Mouse (Mus musculus) sigmoid colon, adult 10 weeks (tissue): ENCODE measurements around the gene Uhmk1. TPM values are rescaled to one million over a fixed set of nuclear protein-coding genes. Genes with fewer than 3 reads are reported as not detected.

Experiments used
- polyA plus RNA-seq: library from polyadenylated mRNA; stranded (reverse); fragments of 350-450 nt; fragmentation: Illumina TruSeq; extraction: RNeasy Lipid Tissue Mini Kit (QIAGEN cat#74804); gene quantifications from one replicate; pipeline ENCODE4 v1.2.3, GENCODE M21; 2014; ENCODE audit warnings: low read depth, low replicate concordance

Gene Uhmk1
- 98.4 TPM for polyA plus RNA-seq

DNA sequence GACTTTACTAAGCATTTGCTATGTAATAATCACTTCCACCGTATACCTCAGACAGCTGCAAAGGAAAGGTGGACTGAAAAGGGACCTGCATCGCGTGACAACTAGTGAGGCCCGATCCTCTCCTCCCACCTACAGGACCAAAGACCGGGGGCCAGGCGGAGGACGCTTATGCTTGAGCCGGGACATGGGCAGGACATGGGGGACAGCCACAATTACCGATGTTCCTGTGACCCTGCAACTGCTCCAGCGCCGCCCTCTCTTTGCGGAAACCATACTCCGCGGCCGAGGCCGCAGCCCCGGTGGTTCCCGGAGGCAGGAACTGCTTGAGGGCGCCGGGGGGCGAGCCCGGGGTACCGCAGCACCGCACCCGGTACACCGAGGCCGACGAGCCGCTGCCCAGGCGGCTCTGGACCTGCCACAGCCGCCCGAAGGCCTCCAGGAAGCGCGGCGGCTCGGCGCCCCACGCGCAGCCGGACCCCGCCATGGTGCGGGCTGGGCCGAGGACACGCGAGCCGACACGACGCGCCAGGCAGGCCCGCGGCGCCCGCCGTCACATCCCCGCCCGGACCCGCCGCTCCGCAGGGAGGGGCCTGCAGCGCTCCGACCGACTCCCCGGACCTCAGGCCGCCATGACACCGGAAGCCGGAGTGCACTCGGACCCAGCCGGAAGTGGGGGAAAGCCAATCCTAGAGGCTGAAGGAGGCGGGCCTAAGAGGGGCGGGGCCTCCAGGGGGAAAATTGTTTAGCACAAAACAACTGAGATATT lies at the start of gene Uhmk1:
Uhmk1 (minus strand) TSS at position 641 of the 766 bp plus-strand sequence.

GRCm38 (mm10) chr1:170232688-170233087 lies 17.5 kb upstream of the Uhmk1 start, which contains the start of gene Sh2d1b2:
TSS of gene Sh2d1b2 (plus strand) at chr1:170232749.

DNA sequence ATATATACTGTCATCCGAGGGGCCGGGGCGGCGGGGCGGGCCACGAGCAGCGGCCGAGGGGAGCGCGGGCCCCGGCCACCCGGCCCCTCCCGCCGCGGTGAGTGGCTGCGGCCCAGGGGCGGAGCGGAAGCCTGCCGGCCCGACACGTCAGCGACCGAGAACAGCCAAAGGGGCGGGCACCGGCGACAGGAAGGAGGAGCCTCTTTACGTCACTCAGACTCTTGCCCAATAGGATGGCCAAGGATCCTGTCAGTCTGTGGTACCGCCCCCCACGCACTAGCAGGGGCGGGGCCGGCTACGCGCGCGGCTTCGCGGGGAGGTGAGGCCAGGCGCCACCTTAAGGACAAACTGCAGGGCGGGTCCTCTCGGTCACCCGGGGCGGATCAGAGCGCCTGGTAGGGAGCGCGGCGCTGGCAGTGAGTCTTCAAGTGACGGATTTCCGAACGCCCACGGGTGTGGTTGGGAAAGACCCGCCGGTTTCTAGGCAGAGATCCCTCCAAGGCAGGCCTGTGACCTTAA lies 40.3 kb downstream of the Uhmk1 start, which contains the start of gene Uap1:
Uap1 (minus strand) TSS at position 144 of the 519 bp plus-strand sequence.

Other genes with a start within 250 kb of the Uhmk1 start
- 18.1 TPM for gene Hsd17b7, start 246.2 kb downstream of the Uhmk1 start, polyA plus RNA-seq
- 57.8 TPM for gene Ddr2, start 104.6 kb downstream of the Uhmk1 start, polyA plus RNA-seq
- 245 TPM for gene Uap1, start 40.4 kb downstream of the Uhmk1 start, polyA plus RNA-seq
- not detected for gene Sh2d1b2, start 17.4 kb upstream of the Uhmk1 start, polyA plus RNA-seq
- 0.98 TPM for gene Sh2d1b1, start 61.9 kb upstream of the Uhmk1 start, polyA plus RNA-seq
- 4.1 TPM for gene Gm7694, start 90.9 kb upstream of the Uhmk1 start, polyA plus RNA-seq
- not detected for gene Spata46, start 93.4 kb upstream of the Uhmk1 start, polyA plus RNA-seq